Mouse (Mus musculus) heart, postnatal 0 days (tissue): Measurements from ENCODE around the gene Rnf227. TPM values are rescaled to one million over a fixed set of nuclear protein-coding genes. Genes with fewer than 3 reads are reported as not detected.

Experiments used
- ATAC-seq: fragments of 200-750 bp; cut with Nextera tagmentation; 2 replicates; pipeline ENCODE4 v1.8.0; 2017; ENCODE audit warnings: low read depth, moderate number of reproducible peaks, moderate library complexity; ENCODE audit not compliant: insufficient read depth
- DNase-seq: peaks from one replicate; pipeline ENCODE4 v3.0.0-alpha.2; 2016; ENCODE audit warnings: low spot score
- H3K27ac ChIP-seq: fragments of 300-500 bp; sonication (generic); 2 replicates; pipeline ENCODE4 v1.5.1; 2014; ENCODE audit warnings: low read depth, mild to moderate bottlenecking
- H3K27me3 ChIP-seq: fragments of 300-500 bp; sonication (generic); 2 replicates; pipeline ENCODE4 v1.6.1; 2014; ENCODE audit warnings: low read length, mixed read lengths; ENCODE audit not compliant: control insufficient read depth, insufficient read depth
- H3K36me3 ChIP-seq: fragments of 300-500 bp; sonication (generic); replicated peaks from 2 replicates; pipeline ENCODE4 v1.6.1; 2014; ENCODE audit warnings: low read length, mixed read lengths; ENCODE audit not compliant: control insufficient read depth, insufficient read depth
- H3K4me1 ChIP-seq: fragments of 300-500 bp; sonication (generic); 2 replicates; pipeline ENCODE4 v1.6.1; 2014; ENCODE audit warnings: antibody characterized with exemption; ENCODE audit not compliant: control insufficient read depth, insufficient read depth
- H3K4me2 ChIP-seq: fragments of 300-500 bp; sonication (generic); 2 replicates; pipeline ENCODE4 v1.6.1; 2014; ENCODE audit warnings: low read depth, mild to moderate bottlenecking, low read length, moderate library complexity
- H3K4me3 ChIP-seq: fragments of 300-500 bp; sonication (generic); 2 replicates; pipeline ENCODE4 v1.5.1; 2014; ENCODE audit warnings: low read depth, low read length
- H3K9ac ChIP-seq: fragments of 300-500 bp; sonication (generic); replicated peaks from 2 replicates; pipeline ENCODE4 v1.6.1; 2014; ENCODE audit warnings: low read depth, low read length, mixed read lengths
- H3K9me3 ChIP-seq: fragments of 300-500 bp; sonication (generic); replicated peaks from 2 replicates; pipeline ENCODE4 v1.6.1; 2016; ENCODE audit warnings: low read length; ENCODE audit not compliant: control insufficient read depth
- CTCF ChIP-seq: IDR thresholded peaks from 2 replicates; pipeline ENCODE4 v1.5.1; 2016; ENCODE audit warnings: antibody characterized with exemption, control low read depth, low read depth
- EP300 ChIP-seq: IDR thresholded peaks from 2 replicates; pipeline ENCODE4 v1.6.1; 2016; ENCODE audit warnings: antibody characterized with exemption, low read depth
- WGBS: fragments of 180-500 bp; shearing (Covaris S2); extraction: QIAGEN DNeasy Blood & Tissue Kit; methylation state at CpG from one replicate; pipeline ENCODE4 v1.1.7; 2014; 5-methylcytosine and 5-hydroxymethylcytosine counted together
- polyA plus RNA-seq: library from polyadenylated mRNA; unstranded; fragments of >200 nt; fragmentation: Nextera tagmentation; extraction: Ambion mirVana; gene quantifications from 2 replicates; pipeline ENCODE4 v1.2.1, GENCODE M21; 2015
- total RNA-seq: library from RNA; depleted of rRNA; stranded (reverse); fragments of >200 nt; gene quantifications from 2 replicates; pipeline ENCODE4 v1.2.3, GENCODE M21; 2014; ENCODE audit warnings: low replicate concordance; rRNA removed

The Rnf227 gene
- total RNA-seq (1.5 and 10.2 TPM in 2 replicates), polyA plus RNA-seq (3.4 and 4.3 TPM in 2 replicates)

DNA sequence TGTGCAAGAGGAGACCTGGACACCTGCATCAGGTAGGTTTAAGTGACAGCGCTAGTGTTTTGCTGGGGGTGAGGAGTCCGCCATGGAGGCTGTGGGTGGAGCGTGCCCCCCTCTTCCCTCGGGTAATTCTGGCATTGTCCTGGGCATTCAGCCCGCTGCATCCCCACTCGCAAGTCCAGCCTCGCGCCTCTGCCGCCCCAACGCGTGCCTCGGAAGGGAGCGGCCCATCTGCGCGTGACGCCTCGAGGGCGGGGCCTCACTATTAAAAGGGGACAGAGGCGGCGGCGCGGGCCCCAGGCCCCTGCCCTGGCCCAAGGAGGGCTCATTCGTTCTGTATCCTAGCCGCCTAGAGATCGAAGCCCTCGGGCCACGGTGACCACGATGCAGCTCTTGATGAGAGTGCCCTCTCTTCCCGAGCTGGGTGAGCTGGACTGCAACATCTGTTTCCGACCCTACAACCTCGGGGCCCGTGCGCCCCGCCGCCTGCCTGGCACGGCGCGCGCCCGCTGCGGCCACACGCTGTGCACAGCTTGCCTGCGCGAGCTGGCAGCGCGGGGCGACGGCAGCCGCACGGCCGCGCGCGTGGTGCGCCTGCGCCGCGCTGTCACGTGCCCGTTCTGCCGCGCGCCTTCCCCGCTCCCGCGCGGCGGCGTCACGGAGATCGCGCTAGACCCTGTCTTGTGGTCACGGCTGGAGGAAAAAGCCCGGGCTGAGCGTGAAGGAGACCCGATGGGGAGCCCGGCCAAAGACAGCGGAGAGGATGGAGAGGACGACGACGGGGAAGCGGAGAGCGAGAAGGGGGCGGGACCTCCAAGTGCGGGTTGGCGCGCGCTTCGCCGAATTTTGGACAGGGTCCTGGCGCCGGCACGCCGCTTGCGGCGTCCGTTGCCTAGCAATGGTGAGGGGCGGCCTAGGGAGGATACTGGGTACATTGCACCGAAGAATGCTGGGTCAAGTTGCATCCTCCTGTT lies at the start of gene Rnf227:
Rnf227 (plus strand) TSS at position 301 of the 971 bp plus-strand sequence.
- Histone ChIP-seq H3K4me3 (peak within 1 kb of the TSS; percentile 38), H3K36me3 (peaks cover 14% of the 10 kb centered on the region), H3K9ac (no peak within 1 kb of the TSS), H3K27me3 (peaks cover 13% of the 10 kb centered on the region; the same call in 1 of the 2 replicates), H3K27ac (no peak within 1 kb of the TSS), H3K9me3 (peaks cover 5% of the 10 kb centered on the region; the same call in 1 of the 2 replicates), H3K4me1 (peaks cover 9% of the 10 kb centered on the region), H3K4me2 (peak within 1 kb of the TSS; percentile 64)
- ATAC-seq (peak; percentile 77), DNase-seq (no peak)
- TF ChIP-seq CTCF (no peak), EP300 (no peak)
- WGBS: 2% methylated on average over 90 of the region's 99 CpGs

DNA sequence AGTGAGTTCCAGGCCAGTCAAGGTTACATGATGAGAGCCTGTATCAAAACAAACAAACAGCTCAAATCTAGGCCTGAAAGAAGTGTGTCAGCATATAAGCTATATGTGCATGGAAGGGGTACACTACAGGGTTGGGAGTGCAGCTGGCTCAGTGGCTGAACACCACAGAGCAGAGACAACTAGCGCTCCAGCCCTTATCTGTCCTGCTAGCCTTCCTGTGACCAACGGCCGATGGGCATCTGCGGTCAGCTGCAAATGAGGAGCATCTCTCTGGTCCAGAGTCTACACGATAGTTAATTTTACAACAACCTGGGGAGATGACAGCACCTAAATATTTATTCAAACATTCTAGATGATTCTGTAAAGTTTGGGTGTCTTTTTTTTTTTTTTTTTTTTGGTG lies 49.1 kb upstream of the Rnf227 start:
- H3K9ac ChIP-seq: no peak overlapping the region
- no peaks in the 10 kb centered on the region for H3K4me1 ChIP-seq
- no peak overlapping the region for H3K4me2 ChIP-seq
- ATAC-seq (no peak), DNase-seq (no peak)
- no peak overlapping the region for H3K4me3 ChIP-seq
- no peaks in the 10 kb centered on the region for H3K36me3 ChIP-seq
- H3K9me3 ChIP-seq: 0 out of 2 replicates have a peak, but pooled peaks cover 5% of the 10 kb centered on the region
- TF ChIP-seq CTCF: no peak
- TF ChIP-seq EP300: no peak
- no peaks in the 10 kb centered on the region for H3K27me3 ChIP-seq
- H3K27ac ChIP-seq: no peak overlapping the region
- WGBS: 81% methylated on average over 5 of the region's 5 CpGs

DNA sequence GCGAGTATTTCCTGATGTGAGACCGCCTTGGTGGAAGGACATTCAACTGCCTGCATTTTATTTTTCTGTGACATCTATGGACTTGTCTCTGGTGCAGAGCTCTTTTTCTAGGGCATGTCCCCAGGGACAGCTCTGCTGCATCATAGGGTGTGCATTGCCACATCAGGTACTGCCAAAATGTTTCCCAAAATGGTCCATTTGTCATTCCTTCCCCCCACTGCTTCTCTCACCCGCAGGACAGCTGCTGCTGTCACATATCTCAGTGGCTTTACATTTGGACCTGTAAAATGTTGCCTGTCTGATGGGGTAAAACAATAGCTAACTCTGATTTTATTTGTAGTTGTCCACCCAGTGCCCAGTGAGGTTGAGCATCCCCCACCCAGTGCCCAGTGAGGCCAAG lies 45.0 kb upstream of the Rnf227 start:
- Histone ChIP-seq H3K36me3 (peaks cover 7% of the 10 kb centered on the region), H3K27ac (no peak overlapping the region), H3K9ac (no peak overlapping the region), H3K4me1 (no peaks in the 10 kb centered on the region), H3K27me3 (no peaks in the 10 kb centered on the region), H3K9me3 (no peaks in the 10 kb centered on the region), H3K4me3 (no peak overlapping the region), H3K4me2 (no peak overlapping the region)
- DNase-seq: no peak
- 76% methylated on average over 3 of the region's 3 CpGs for WGBS
- no peak for ATAC-seq
- TF ChIP-seq EP300: no peak
- TF ChIP-seq CTCF: no peak

DNA sequence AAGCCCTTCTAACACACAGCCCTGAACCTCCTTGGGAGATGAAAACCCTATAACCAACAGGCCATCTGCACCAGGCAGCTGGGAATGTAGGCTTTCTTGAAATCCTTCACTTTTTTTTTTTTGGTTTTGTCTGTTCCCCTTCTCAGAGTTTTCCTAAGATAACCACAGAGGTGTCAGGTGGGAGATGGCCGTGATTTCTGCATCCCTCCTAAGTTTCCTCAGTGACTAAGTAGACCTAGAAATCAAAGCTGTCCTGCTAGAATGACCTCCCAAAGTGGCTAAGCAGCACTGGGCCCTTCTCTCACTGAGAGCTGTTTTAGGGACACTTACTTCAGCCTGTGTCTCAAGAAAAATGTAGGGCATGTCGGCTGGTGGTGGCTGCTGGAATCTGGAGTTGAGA lies 42.5 kb upstream of the Rnf227 start:
- no peak overlapping the region for H3K27ac ChIP-seq
- DNase-seq: no peak
- ATAC-seq: no peak
- H3K4me2 ChIP-seq: no peak overlapping the region
- no peaks in the 10 kb centered on the region for H3K4me1 ChIP-seq
- no peak for TF ChIP-seq EP300
- no peak for TF ChIP-seq CTCF
- no peak overlapping the region for H3K4me3 ChIP-seq
- no peak overlapping the region for H3K9ac ChIP-seq
- H3K9me3 ChIP-seq: no peaks in the 10 kb centered on the region
- H3K36me3 ChIP-seq: peaks cover 21% of the 10 kb centered on the region
- no peaks in the 10 kb centered on the region for H3K27me3 ChIP-seq
- 63% methylated on average over 2 of the region's 2 CpGs for WGBS

DNA sequence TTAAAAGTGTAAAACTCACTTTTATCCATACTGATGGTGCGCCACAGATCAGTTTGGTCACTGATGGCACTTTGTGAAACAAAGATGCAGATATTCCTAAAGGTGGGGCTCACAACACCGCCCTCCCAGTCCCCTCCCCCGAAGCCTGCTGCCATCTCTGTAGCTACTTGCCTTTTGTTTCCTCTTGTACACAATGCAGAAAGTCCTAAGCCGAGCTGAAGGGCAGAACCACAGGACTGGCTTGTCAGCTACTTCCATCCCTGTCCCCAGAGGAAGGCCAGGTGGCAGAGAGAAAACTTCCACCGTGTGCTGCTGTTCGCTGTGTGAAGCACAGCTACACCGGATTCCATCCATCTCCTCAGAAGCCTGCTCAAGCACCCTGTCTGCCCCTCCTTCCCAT lies 42.0 kb upstream of the Rnf227 start:
- Histone ChIP-seq H3K4me3 (no peak overlapping the region), H3K4me1 (no peaks in the 10 kb centered on the region), H3K27me3 (no peaks in the 10 kb centered on the region), H3K36me3 (peaks cover 25% of the 10 kb centered on the region), H3K9me3 (no peaks in the 10 kb centered on the region), H3K4me2 (no peak overlapping the region), H3K9ac (no peak overlapping the region), H3K27ac (no peak overlapping the region)
- TF ChIP-seq EP300: no peak
- TF ChIP-seq CTCF: no peak
- 66% methylated on average over 7 of the region's 7 CpGs for WGBS
- DNase-seq (no peak), ATAC-seq (no peak)
